Mouse (Mus musculus) neural tube, embryonic 11.5 days (tissue): ENCODE results near the gene Dhrs7b. TPM values are rescaled to one million over a fixed set of nuclear protein-coding genes. Genes with fewer than 3 reads are reported as not detected.

Experiments
- polyA plus RNA-seq: library from polyadenylated mRNA; unstranded; fragments of >200 nt; fragmentation: Nextera tagmentation; extraction: Ambion mirVana; gene quantifications from 2 replicates; pipeline ENCODE4 v1.2.1, GENCODE M21; 2014

Gene Dhrs7b
- polyA plus RNA-seq, 1 experiment from 2014 or later, result 24.3 TPM

Other genes with a start within 250 kb of the Dhrs7b start
- 98.5 and 111 TPM in 2 replicates for gene Llgl1, start 130.9 kb upstream of the Dhrs7b start, polyA plus RNA-seq
- 66.4 and 75.1 TPM in 2 replicates for gene Flii, start 103.4 kb upstream of the Dhrs7b start, polyA plus RNA-seq
- gene Mief2, start 102.2 kb upstream of the Dhrs7b start, polyA plus RNA-seq, result 16.7 and 19.0 TPM in 2 replicates
- gene Top3a, start 53.3 kb upstream of the Dhrs7b start, polyA plus RNA-seq, result 16.1 and 17.1 TPM in 2 replicates
- gene Smcr8, start 53.1 kb upstream of the Dhrs7b start, polyA plus RNA-seq, result 10.1 and 10.2 TPM in 2 replicates
- gene Shmt1, start 18.9 kb upstream of the Dhrs7b start, polyA plus RNA-seq, result 42.0 and 44.0 TPM in 2 replicates
- gene Tmem11, start 48.6 kb downstream of the Dhrs7b start, polyA plus RNA-seq, result 63.7 and 64.7 TPM in 2 replicates
- gene Natd1, start 84.1 kb downstream of the Dhrs7b start, polyA plus RNA-seq, result 26.1 and 29.7 TPM in 2 replicates
- gene Map2k3, start 101.4 kb downstream of the Dhrs7b start, polyA plus RNA-seq, result 48.3 and 52.2 TPM in 2 replicates
- 3.4 and 4.0 TPM in 2 replicates for gene Kcnj12, start 191.9 kb downstream of the Dhrs7b start, polyA plus RNA-seq